Mouse (Mus musculus): Measurements from ENCODE around the gene Snx29. TPM values are rescaled to one million over a fixed set of nuclear protein-coding genes. Genes with fewer than 3 reads are reported as not detected.

Gene Snx29
- polyA plus RNA-seq, 1 experiment = 3.6 TPM

- peaks cover 10% of the 10 kb centered on the region for H3K4me1 ChIP-seq (ENCODE audit: control insufficient read depth, insufficient read depth, insufficient read length, low read length)
- no peak overlapping the region for H3K4me3 ChIP-seq (ENCODE audit: insufficient read depth, low read depth, low read length)
- no peak overlapping the region for H3K27ac ChIP-seq (replicated peaks; ENCODE audit: low read depth, low read length)
Measured at GRCm38 (mm10) chr16:11636902-11637301, 314.2 kb downstream of the Snx29 start.

DNA sequence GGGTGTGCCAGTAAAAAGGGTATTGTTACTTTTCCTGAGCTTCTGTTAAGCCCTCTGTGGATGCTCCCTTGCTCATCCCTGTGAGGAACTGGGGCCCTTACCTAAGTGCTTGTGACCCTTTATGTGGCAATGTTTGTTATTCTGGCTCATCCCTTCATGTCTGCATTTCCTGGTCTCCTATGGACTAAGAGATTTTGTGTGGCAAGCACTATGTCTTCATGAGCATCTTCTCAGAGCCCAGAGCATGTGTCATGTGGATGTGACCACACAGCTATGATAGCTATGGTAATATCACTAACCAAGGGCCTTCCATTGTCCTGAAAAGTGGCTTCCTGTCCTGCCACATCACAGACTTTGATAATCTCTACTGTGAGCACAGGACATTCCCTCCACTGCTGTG lies 315.1 kb downstream of the Snx29 start:
- Histone ChIP-seq H3K4me1 (ENCODE audit: control insufficient read depth, insufficient read depth, insufficient read length, low read length) (peaks cover 10% of the 10 kb centered on the region), H3K4me3 (ENCODE audit: insufficient read depth, low read depth, low read length) (no peak overlapping the region), H3K27ac (replicated peaks; ENCODE audit: low read depth, low read length) (no peak overlapping the region)

- Histone ChIP-seq H3K4me3 (ENCODE audit: insufficient read depth, low read depth, low read length) (no peak overlapping the region), H3K4me1 (ENCODE audit: control insufficient read depth, insufficient read depth, insufficient read length, low read length) (peaks cover 14% of the 10 kb centered on the region), H3K27ac (replicated peaks; ENCODE audit: low read depth, low read length) (no peak overlapping the region)
Measured at GRCm38 (mm10) chr16:11638739-11639138, 316.0 kb downstream of the Snx29 start.

GRCm38 (mm10) chr16:11639936-11640335 lies 317.2 kb downstream of the Snx29 start:
- Histone ChIP-seq H3K4me1 (ENCODE audit: control insufficient read depth, insufficient read depth, insufficient read length, low read length) (peaks cover 18% of the 10 kb centered on the region), H3K27ac (replicated peaks; ENCODE audit: low read depth, low read length) (no peak overlapping the region), H3K4me3 (ENCODE audit: insufficient read depth, low read depth, low read length) (no peak overlapping the region)

DNA sequence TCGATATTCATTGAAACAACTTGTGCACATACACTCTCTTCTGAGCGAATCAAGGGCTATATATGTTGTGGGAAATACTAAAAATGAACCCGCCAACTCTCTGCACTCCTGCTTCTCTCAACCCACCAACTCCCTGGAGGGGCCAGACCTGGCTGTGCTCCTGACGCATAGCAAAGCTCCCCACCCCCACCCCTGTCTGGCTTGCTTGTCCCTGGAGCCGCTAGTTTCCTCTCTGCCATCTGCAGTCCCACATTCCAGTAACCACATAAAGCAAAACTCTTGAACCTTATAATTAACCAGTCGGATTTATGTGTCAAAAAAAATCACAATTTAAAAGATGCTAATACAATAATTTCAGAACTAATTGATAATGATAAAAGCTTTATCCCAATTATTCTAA lies 320.9 kb downstream of the Snx29 start:
- Histone ChIP-seq H3K4me1 (ENCODE audit: control insufficient read depth, insufficient read depth, insufficient read length, low read length) (peaks cover 21% of the 10 kb centered on the region), H3K4me3 (ENCODE audit: insufficient read depth, low read depth, low read length) (no peak overlapping the region), H3K27ac (replicated peaks; ENCODE audit: low read depth, low read length) (no peak overlapping the region)

DNA sequence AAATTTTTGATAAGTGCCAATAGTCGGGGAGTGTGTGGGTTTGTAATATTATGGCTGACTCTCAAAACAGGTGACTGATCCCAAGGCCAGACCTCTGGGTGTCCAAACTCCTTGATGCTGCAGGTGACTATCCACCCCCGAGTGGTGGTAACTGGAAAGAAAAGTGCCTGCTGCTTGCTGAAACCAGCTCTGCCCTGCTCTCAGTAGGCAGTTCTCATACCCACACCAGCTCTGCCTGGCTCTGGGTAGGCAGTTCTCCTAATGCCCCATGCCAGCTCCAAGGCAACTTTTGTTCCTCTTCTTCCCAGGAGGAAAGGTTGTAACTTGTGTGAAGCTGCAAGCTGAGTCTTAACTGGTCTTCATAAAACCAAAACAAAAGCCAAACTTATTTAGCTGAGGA lies 321.7 kb downstream of the Snx29 start:
- Histone ChIP-seq H3K27ac (replicated peaks; ENCODE audit: low read depth, low read length) (no peak overlapping the region), H3K4me3 (ENCODE audit: insufficient read depth, low read depth, low read length) (no peak overlapping the region), H3K4me1 (ENCODE audit: control insufficient read depth, insufficient read depth, insufficient read length, low read length) (peaks cover 21% of the 10 kb centered on the region)

- Histone ChIP-seq H3K27ac (replicated peaks; ENCODE audit: low read depth, low read length) (no peak overlapping the region), H3K4me1 (ENCODE audit: control insufficient read depth, insufficient read depth, insufficient read length, low read length) (peaks cover 30% of the 10 kb centered on the region), H3K4me3 (ENCODE audit: insufficient read depth, low read depth, low read length) (no peak overlapping the region)
Measured at GRCm38 (mm10) chr16:11645668-11646067, 323.0 kb downstream of the Snx29 start.

GRCm38 (mm10) chr16:11646745-11647289 lies 324.1 kb downstream of the Snx29 start:
- Histone ChIP-seq H3K4me1 (ENCODE audit: control insufficient read depth, insufficient read depth, insufficient read length, low read length) (peaks cover 35% of the 10 kb centered on the region), H3K4me3 (ENCODE audit: insufficient read depth, low read depth, low read length) (no peak overlapping the region), H3K27ac (replicated peaks; ENCODE audit: low read depth, low read length) (no peak overlapping the region)

DNA sequence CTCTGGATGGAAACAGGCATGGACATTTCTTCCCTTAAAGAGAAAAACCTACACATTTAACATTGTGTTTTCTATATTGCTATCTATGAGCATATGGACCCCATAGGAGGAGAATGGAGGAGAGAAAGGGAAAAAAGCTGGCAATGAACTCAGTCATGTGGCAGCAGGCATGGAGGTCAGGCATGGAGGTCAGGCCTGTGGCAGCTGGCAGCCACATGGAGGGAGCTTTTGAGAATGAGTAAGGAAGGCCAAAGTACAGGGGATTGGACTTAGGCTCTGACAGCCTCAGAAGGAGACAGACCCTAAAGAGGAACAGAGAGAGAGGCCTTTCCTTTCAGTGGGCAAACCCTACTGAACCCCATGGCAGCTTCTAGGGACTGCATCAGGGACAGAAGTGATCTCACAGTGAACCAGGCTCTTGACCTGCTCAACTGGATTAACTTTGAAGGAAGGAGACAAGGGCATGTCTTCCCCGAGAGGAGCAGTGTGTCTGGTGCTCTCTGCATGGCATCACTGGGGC lies 325.5 kb downstream of the Snx29 start:
- peaks cover 37% of the 10 kb centered on the region for H3K4me1 ChIP-seq (ENCODE audit: control insufficient read depth, insufficient read depth, insufficient read length, low read length)
- H3K27ac ChIP-seq (replicated peaks; ENCODE audit: low read depth, low read length) = no peak overlapping the region

GRCm38 (mm10) chr16:11652686-11653366 lies 330.1 kb downstream of the Snx29 start:
- no peak overlapping the region for H3K4me3 ChIP-seq (ENCODE audit: insufficient read depth, low read depth, low read length)

More for the DNA sequence above, 325.5 kb downstream of the Snx29 start:
- H3K4me3 ChIP-seq (ENCODE audit: insufficient read depth, low read depth, low read length) = no peak overlapping the region

DNA sequence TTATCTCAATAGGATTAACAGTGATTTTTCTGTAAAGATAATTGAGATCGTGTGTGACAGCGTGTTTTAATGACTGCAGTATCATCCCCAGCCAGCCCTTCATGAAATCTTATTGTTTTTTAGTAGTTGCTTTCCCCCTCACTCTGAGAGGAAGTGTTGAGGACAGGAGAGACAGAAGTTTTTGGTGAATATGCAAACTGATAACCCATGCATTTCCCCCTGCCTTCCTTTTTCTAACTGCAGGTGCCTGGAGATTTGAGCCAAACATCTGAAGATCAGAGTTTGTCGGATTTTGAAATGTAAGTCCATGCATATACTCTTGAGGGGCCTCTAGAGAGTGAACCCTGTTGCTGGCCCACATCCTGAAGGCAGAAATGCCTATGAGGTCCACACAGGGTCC lies 333.2 kb downstream of the Snx29 start:
- H3K27ac ChIP-seq (replicated peaks; ENCODE audit: low read depth, low read length) = no peak overlapping the region
- H3K4me1 ChIP-seq (ENCODE audit: control insufficient read depth, insufficient read depth, insufficient read length, low read length) = peaks cover 12% of the 10 kb centered on the region
- H3K4me3 ChIP-seq (ENCODE audit: insufficient read depth, low read depth, low read length) = no peak overlapping the region

More at GRCm38 (mm10) chr16:11652686-11653366, 330.1 kb downstream of the Snx29 start:
- Histone ChIP-seq H3K4me1 (ENCODE audit: control insufficient read depth, insufficient read depth, insufficient read length, low read length) (peaks cover 35% of the 10 kb centered on the region), H3K27ac (replicated peaks; ENCODE audit: low read depth, low read length) (no peak overlapping the region)

GRCm38 (mm10) chr16:11657111-11657510 lies 334.4 kb downstream of the Snx29 start:
- peak overlapping the region; percentile 71; the same call in 1 of the 2 replicates for H3K27ac ChIP-seq (replicated peaks; ENCODE audit: low read depth, low read length)
- no peak overlapping the region for H3K4me3 ChIP-seq (ENCODE audit: insufficient read depth, low read depth, low read length)
- peaks cover 9% of the 10 kb centered on the region for H3K4me1 ChIP-seq (ENCODE audit: control insufficient read depth, insufficient read depth, insufficient read length, low read length)

DNA sequence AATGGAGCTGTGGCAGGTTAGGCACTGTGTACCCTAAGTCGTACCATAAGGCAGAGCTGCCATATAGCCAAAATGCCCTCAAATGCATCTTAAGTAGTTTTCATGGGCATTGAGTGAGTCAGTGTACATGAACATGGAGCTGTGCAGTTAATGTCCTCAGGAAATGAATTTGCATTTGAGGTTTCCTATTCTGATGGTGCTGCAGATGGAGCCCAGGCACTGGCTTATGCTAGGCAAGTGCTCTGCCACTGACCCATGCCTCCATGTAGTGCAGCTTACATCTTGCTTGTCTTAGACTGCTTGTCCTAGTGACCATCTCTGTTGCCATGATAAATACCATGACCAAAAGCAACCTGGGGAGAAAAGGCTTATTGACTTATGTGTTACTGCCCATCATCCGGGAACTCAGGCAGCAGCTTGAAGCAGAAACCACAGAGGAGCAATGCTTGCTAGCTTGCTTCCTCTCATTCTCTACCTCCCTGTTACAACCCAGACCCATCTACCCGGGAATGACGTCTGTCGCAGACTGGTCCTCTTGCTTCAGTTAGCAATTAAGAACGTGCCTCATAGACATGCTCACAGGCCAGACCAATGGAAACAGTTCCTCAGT lies 336.5 kb downstream of the Snx29 start:
- Histone ChIP-seq H3K4me3 (ENCODE audit: insufficient read depth, low read depth, low read length) (no peak overlapping the region), H3K4me1 (ENCODE audit: control insufficient read depth, insufficient read depth, insufficient read length, low read length) (peaks cover 6% of the 10 kb centered on the region), H3K27ac (replicated peaks; ENCODE audit: low read depth, low read length) (no peak overlapping the region)

DNA sequence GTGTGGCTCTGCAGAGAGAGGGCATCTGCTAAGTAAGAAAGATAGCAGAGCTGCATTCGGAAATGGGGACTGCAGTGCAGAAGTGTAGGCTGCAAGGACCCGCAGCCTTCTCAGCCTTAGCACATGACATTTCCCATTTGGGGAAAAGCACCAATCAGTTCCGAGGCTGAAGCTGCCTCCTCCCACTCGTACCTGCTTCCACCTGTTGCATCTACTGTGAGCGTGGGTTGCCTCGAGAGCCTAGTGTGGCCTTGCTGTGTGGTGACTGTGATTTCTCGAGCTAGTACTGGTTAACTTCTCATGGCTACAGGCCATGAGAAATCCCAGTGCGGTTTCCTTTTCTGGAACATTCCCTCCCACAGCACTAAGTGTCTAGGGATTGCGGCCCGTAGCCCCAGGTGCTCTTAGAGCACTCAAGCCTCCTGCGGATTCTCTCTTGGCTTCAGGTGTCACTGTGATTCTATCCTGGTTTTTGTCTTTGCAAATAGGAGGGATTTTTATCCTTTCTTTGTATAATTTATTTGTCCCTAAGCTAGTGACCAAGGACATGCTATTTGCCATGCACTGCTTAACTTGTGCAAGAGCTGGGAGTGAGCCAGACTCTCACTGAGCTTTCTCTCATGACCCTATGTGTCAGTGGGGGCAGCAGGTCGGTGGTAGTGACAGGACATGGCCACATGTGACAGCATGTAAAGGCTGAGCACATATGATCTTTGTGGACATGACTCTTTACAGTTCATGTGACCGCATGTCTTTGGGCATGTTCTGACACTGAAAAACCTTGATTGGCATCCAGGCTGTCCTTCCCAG lies 342.4 kb downstream of the Snx29 start:
- Histone ChIP-seq H3K4me1 (ENCODE audit: control insufficient read depth, insufficient read depth, insufficient read length, low read length) (peaks cover 10% of the 10 kb centered on the region), H3K27ac (replicated peaks; ENCODE audit: low read depth, low read length) (peak overlapping the region; percentile 4; the same call in 1 of the 2 replicates), H3K4me3 (ENCODE audit: insufficient read depth, low read depth, low read length) (no peak overlapping the region)

- peaks cover 14% of the 10 kb centered on the region for H3K4me1 ChIP-seq (ENCODE audit: control insufficient read depth, insufficient read depth, insufficient read length, low read length)
- H3K27ac ChIP-seq (replicated peaks; ENCODE audit: low read depth, low read length) = no peak overlapping the region
- no peak overlapping the region for H3K4me3 ChIP-seq (ENCODE audit: insufficient read depth, low read depth, low read length)
Measured at GRCm38 (mm10) chr16:11665869-11666268, 343.2 kb downstream of the Snx29 start.
